Mouse (Mus musculus): ENCODE data around the gene Morf4l1. TPM values are rescaled to one million over a fixed set of nuclear protein-coding genes. Genes with fewer than 3 reads are reported as not detected.
A peak's percentile ranks its signal among the peaks of the same experiment; 100 is the strongest.

Gene Morf4l1
- polyA plus RNA-seq, 1 experiment from 2014 or later = 546 TPM

GRCm38 (mm10) chr9:90127146-90127545 lies 12.6 kb upstream of the Morf4l1 start:
- H3K4me2 ChIP-seq (replicated peaks) = peak overlapping the region; percentile 54; the same call in 1 of the 2 replicates

GRCm38 (mm10) chr9:90126260-90127010 lies 11.9 kb upstream of the Morf4l1 start:
- Histone ChIP-seq H3K36me3 (no peaks in the 10 kb centered on the region), H3K4me2 (replicated peaks) (peak overlapping the region; percentile 54), H3K9ac (no peak overlapping the region), H3K4me1 (0 out of 2 replicates have a peak, but pooled peaks cover 4% of the 10 kb centered on the region), H3K9me3 (no peaks in the 10 kb centered on the region), H3K27ac (no peak overlapping the region), H3K4me3 (peak overlapping the region; percentile 31), H3K27me3 (0 out of 2 replicates have a peak, but pooled peaks cover 4% of the 10 kb centered on the region)
- peak; percentile 70; the same call in 1 of the 2 replicates for ATAC-seq (ENCODE audit: low FRiP score, low read depth)
- 2% methylated on average over 30 of the region's 30 CpGs for WGBS

More at GRCm38 (mm10) chr9:90127146-90127545, 12.6 kb upstream of the Morf4l1 start:
- no peak overlapping the region for H3K4me3 ChIP-seq
- no peaks in the 10 kb centered on the region for H3K36me3 ChIP-seq
- ATAC-seq (ENCODE audit: low FRiP score, low read depth) = no peak
- no peak overlapping the region for H3K9ac ChIP-seq
- WGBS = 71% methylated on average over 6 of the region's 6 CpGs
- H3K27me3 ChIP-seq = 0 out of 2 replicates have a peak, but pooled peaks cover 4% of the 10 kb centered on the region
- H3K27ac ChIP-seq = no peak overlapping the region
- 0 out of 2 replicates have a peak, but pooled peaks cover 4% of the 10 kb centered on the region for H3K4me1 ChIP-seq
- H3K9me3 ChIP-seq = no peaks in the 10 kb centered on the region

- Histone ChIP-seq H3K4me2 (replicated peaks) (peak overlapping the region; percentile 54), H3K36me3 (no peaks in the 10 kb centered on the region), H3K4me3 (0 out of 2 replicates have a peak overlapping the region, but pooled peaks have one; percentile 31), H3K9ac (no peak overlapping the region), H3K9me3 (no peaks in the 10 kb centered on the region), H3K27ac (no peak overlapping the region), H3K4me1 (0 out of 2 replicates have a peak, but pooled peaks cover 4% of the 10 kb centered on the region), H3K27me3 (0 out of 2 replicates have a peak, but pooled peaks cover 4% of the 10 kb centered on the region)
- WGBS = 22% methylated on average over 7 of the region's 7 CpGs
- no peak for ATAC-seq (ENCODE audit: low FRiP score, low read depth)
Measured at GRCm38 (mm10) chr9:90125416-90126099, 11.0 kb upstream of the Morf4l1 start.

GRCm38 (mm10) chr9:90124873-90125245 lies 10.3 kb upstream of the Morf4l1 start:
- ATAC-seq (ENCODE audit: low FRiP score, low read depth) = no peak
- Histone ChIP-seq H3K9ac (no peak overlapping the region), H3K9me3 (no peaks in the 10 kb centered on the region), H3K27ac (no peak overlapping the region), H3K27me3 (0 out of 2 replicates have a peak, but pooled peaks cover 4% of the 10 kb centered on the region), H3K4me3 (no peak overlapping the region), H3K4me1 (0 out of 2 replicates have a peak, but pooled peaks cover 4% of the 10 kb centered on the region), H3K36me3 (no peaks in the 10 kb centered on the region), H3K4me2 (replicated peaks) (no peak overlapping the region)
- 52% methylated on average over 8 of the region's 8 CpGs for whole genome bisulfite sequencing

GRCm38 (mm10) chr9:90124156-90124872 lies 9.7 kb upstream of the Morf4l1 start:
- H3K36me3 ChIP-seq = no peaks in the 10 kb centered on the region
- 0 out of 2 replicates have a peak, but pooled peaks cover 4% of the 10 kb centered on the region for H3K4me1 ChIP-seq
- H3K4me3 ChIP-seq = no peak overlapping the region
- no peak overlapping the region for H3K9ac ChIP-seq
- H3K27me3 ChIP-seq = 0 out of 2 replicates have a peak, but pooled peaks cover 4% of the 10 kb centered on the region
- no peak for ATAC-seq (ENCODE audit: low FRiP score, low read depth)
- H3K27ac ChIP-seq = no peak overlapping the region
- WGBS = 31% methylated on average over 11 of the region's 11 CpGs
- H3K9me3 ChIP-seq = no peaks in the 10 kb centered on the region
- H3K4me2 ChIP-seq (replicated peaks) = no peak overlapping the region

- WGBS = 87% methylated on average over 4 of the region's 4 CpGs
- ATAC-seq (ENCODE audit: low FRiP score, low read depth) = no peak
- H3K4me1 ChIP-seq = 0 out of 2 replicates have a peak, but pooled peaks cover 4% of the 10 kb centered on the region
Measured at GRCm38 (mm10) chr9:90122246-90122740, 7.7 kb upstream of the Morf4l1 start.

GRCm38 (mm10) chr9:90117234-90117633 lies 2.7 kb upstream of the Morf4l1 start:
- Histone ChIP-seq H3K9ac (no peak overlapping the region), H3K27ac (no peak overlapping the region), H3K27me3 (peaks cover 2% of the 10 kb centered on the region; the same call in 1 of the 2 replicates), H3K9me3 (no peaks in the 10 kb centered on the region), H3K4me1 (peaks cover 8% of the 10 kb centered on the region), H3K4me2 (replicated peaks) (no peak overlapping the region), H3K4me3 (no peak overlapping the region), H3K36me3 (no peaks in the 10 kb centered on the region)
- no peak for ATAC-seq (ENCODE audit: low FRiP score, low read depth)

More at GRCm38 (mm10) chr9:90122246-90122740, 7.7 kb upstream of the Morf4l1 start:
- Histone ChIP-seq H3K27me3 (peaks cover 6% of the 10 kb centered on the region; the same call in 1 of the 2 replicates), H3K27ac (no peak overlapping the region), H3K4me3 (no peak overlapping the region), H3K36me3 (no peaks in the 10 kb centered on the region), H3K9me3 (no peaks in the 10 kb centered on the region), H3K9ac (no peak overlapping the region), H3K4me2 (replicated peaks) (no peak overlapping the region)

GRCm38 (mm10) chr9:90115308-90115700 lies 730 bp upstream of the Morf4l1 start:
- Histone ChIP-seq H3K4me1 (peaks cover 16% of the 10 kb centered on the region), H3K9ac (peak overlapping the region; percentile 66; the same call in 1 of the 2 replicates), H3K36me3 (no peaks in the 10 kb centered on the region), H3K27ac (no peak overlapping the region), H3K4me2 (replicated peaks) (peak overlapping the region; percentile 73), H3K9me3 (no peaks in the 10 kb centered on the region), H3K27me3 (peaks cover 2% of the 10 kb centered on the region; the same call in 1 of the 2 replicates), H3K4me3 (peak overlapping the region; percentile 85)
- no peak for ATAC-seq (ENCODE audit: low FRiP score, low read depth)

GRCm38 (mm10) chr9:90113651-90114566 lies 665 bp downstream of the Morf4l1 start:
- Histone ChIP-seq H3K36me3 (peaks cover 7% of the 10 kb centered on the region), H3K4me2 (replicated peaks) (peak overlapping the region; percentile 93), H3K27me3 (peaks cover 2% of the 10 kb centered on the region; the same call in 1 of the 2 replicates), H3K27ac (peak overlapping the region; percentile 99), H3K4me1 (peaks cover 16% of the 10 kb centered on the region), H3K9me3 (no peaks in the 10 kb centered on the region), H3K9ac (peak overlapping the region; percentile 99), H3K4me3 (peak overlapping the region; percentile 85)
- WGBS = under 1% methylated on average over 82 of the region's 82 CpGs
- peak; percentile 70 for ATAC-seq (ENCODE audit: low FRiP score, low read depth)

- Histone ChIP-seq H3K36me3 (peaks cover 15% of the 10 kb centered on the region), H3K27ac (peak overlapping the region; percentile 99; the same call in 1 of the 2 replicates), H3K9ac (peak overlapping the region; percentile 99), H3K9me3 (no peaks in the 10 kb centered on the region), H3K4me1 (peaks cover 16% of the 10 kb centered on the region), H3K4me2 (replicated peaks) (peak overlapping the region; percentile 93), H3K27me3 (peaks cover under 1% of the 10 kb centered on the region; the same call in 1 of the 2 replicates), H3K4me3 (peak overlapping the region; percentile 85)
- ATAC-seq (ENCODE audit: low FRiP score, low read depth) = no peak
- 3% methylated on average over 13 of the region's 13 CpGs for WGBS
Measured at GRCm38 (mm10) chr9:90113151-90113550, 1.4 kb downstream of the Morf4l1 start.

Data from limb, embryonic 13.5 days (tissue).